27 mouse cellular contexts compared by ENCODE assay signal in the genomic region with DNA sequence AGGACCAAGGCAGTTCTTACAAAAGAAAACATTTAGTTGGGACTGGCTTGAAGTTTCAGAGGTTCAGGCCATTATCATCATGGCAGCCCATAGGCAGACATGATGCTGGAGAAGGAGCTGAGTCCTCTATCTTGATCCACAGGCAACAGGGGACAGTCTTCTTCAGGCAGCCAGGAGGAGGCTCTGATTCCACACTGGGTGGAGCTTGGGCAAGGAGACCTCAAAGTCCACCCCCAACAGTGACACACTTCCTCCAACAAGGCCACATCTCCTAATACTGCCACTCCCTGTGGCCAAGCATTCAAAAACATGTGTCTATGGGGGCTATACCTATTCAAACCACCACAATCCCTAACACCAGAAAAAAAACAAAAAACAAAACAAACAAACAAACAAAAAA. TPM values are rescaled to one million over a fixed set of nuclear protein-coding genes. Genes with fewer than 3 reads are reported as not detected.
DNase-seq lines count a peak whose midpoint lies in the region; ATAC-seq lines count a peak whose summit lies in the region.
"Had no signal": no experiment of that assay in that cellular context is flagged by ENCODE, and none has a peak within 500 bp of the region (broad histone marks: within the 10 kb centered on the region; RNA-seq: fewer than 3 reads in every experiment).

No protein-coding gene starts in this region.

- no peaks in the 10 kb centered on the region for H3K36me3 ChIP-seq in midbrain, embryonic 11.5 days (ENCODE audit: control insufficient read depth, insufficient read depth, low read length)
- no peaks in the 10 kb centered on the region for H3K36me3 ChIP-seq in midbrain, embryonic 15.5 days (replicated peaks)
- H3K36me3 ChIP-seq: embryonic facial prominence, embryonic 15.5 days; heart, embryonic 13.5 days; hindbrain, embryonic 12.5 days; limb, embryonic 12.5 days; liver, embryonic 12.5 days; lung, embryonic 15.5 days; neural tube, embryonic 13.5 days had no signal

- no peaks in the 10 kb centered on the region for H3K9me3 ChIP-seq in midbrain, embryonic 11.5 days (ENCODE audit: control insufficient read depth, low read length)
- no peaks in the 10 kb centered on the region for H3K9me3 ChIP-seq in midbrain, embryonic 15.5 days
- H3K9me3 ChIP-seq: embryonic facial prominence, embryonic 15.5 days; hindbrain, embryonic 12.5 days; liver, embryonic 12.5 days; lung, embryonic 15.5 days; neural tube, embryonic 13.5 days had no signal

- no peaks in the 10 kb centered on the region for H3K27me3 ChIP-seq in midbrain, embryonic 11.5 days (ENCODE audit: control insufficient read depth, insufficient read depth, low read length)
- H3K27me3 ChIP-seq in midbrain, embryonic 15.5 days (replicated peaks): no peaks in the 10 kb centered on the region
- H3K27me3 ChIP-seq: embryonic facial prominence, embryonic 15.5 days; heart, embryonic 13.5 days; hindbrain, embryonic 12.5 days; limb, embryonic 12.5 days; liver, embryonic 12.5 days; lung, embryonic 15.5 days; neural tube, embryonic 13.5 days; Patski had no signal

- ATAC-seq in midbrain, embryonic 11.5 days (ENCODE audit: low FRiP score): no peak
- no peak for ATAC-seq in midbrain, embryonic 15.5 days (replicated peaks)
- peak; percentile 74 for ATAC-seq in granulocyte monocyte progenitor cell, adult 5-6 weeks (replicated peaks; ENCODE audit: poor library complexity, severe bottlenecking)
- ATAC-seq: forebrain, embryonic 14.5 days; liver, embryonic 12.5 days; midbrain, embryonic 16.5 days; Patski had no signal

- no peak overlapping the region for H3K27ac ChIP-seq in midbrain, embryonic 11.5 days (ENCODE audit: low read depth, low read length)
- H3K27ac ChIP-seq in midbrain, embryonic 15.5 days: no peak overlapping the region
- H3K27ac ChIP-seq: embryonic facial prominence, embryonic 15.5 days; heart, embryonic 13.5 days; hindbrain, embryonic 12.5 days; limb, embryonic 12.5 days; liver, embryonic 12.5 days; lung, embryonic 15.5 days; neural tube, embryonic 13.5 days; stomach, postnatal 0 days had no signal

- H3K4me2 ChIP-seq in midbrain, embryonic 11.5 days: no peak overlapping the region
- no peak overlapping the region for H3K4me2 ChIP-seq in midbrain, embryonic 15.5 days
- H3K4me2 ChIP-seq: embryonic facial prominence, embryonic 15.5 days; heart, embryonic 13.5 days; hindbrain, embryonic 12.5 days; limb, embryonic 12.5 days; liver, embryonic 12.5 days; lung, embryonic 15.5 days; neural tube, embryonic 13.5 days had no signal

- no peaks in the 10 kb centered on the region for H3K4me1 ChIP-seq in midbrain, embryonic 11.5 days (ENCODE audit: control insufficient read depth, insufficient read depth, low read length)
- no peaks in the 10 kb centered on the region for H3K4me1 ChIP-seq in midbrain, embryonic 15.5 days
- H3K4me1 ChIP-seq: embryonic facial prominence, embryonic 15.5 days; heart, embryonic 13.5 days; hindbrain, embryonic 12.5 days; limb, embryonic 12.5 days; lung, embryonic 15.5 days; neural tube, embryonic 13.5 days had no signal

- H3K4me3 ChIP-seq in midbrain, embryonic 11.5 days (ENCODE audit: low read depth, low read length): no peak overlapping the region
- no peak overlapping the region for H3K4me3 ChIP-seq in midbrain, embryonic 15.5 days
- H3K4me3 ChIP-seq: embryonic facial prominence, embryonic 15.5 days; heart, embryonic 13.5 days; hindbrain, embryonic 12.5 days; limb, embryonic 12.5 days; liver, embryonic 12.5 days; lung, embryonic 15.5 days; myocyte; neural tube, embryonic 13.5 days had no signal

- H3K9ac ChIP-seq in midbrain, embryonic 11.5 days (ENCODE audit: low read length): no peak overlapping the region
- H3K9ac ChIP-seq in midbrain, embryonic 15.5 days: no peak overlapping the region
- H3K9ac ChIP-seq: embryonic facial prominence, embryonic 15.5 days; heart, embryonic 13.5 days; hindbrain, embryonic 12.5 days; limb, embryonic 12.5 days; liver, embryonic 12.5 days; lung, embryonic 15.5 days; neural tube, embryonic 13.5 days had no signal

- DNase-seq in heart, adult 11 months: peak; percentile 92
- no peak for DNase-seq in heart, adult 8-10 months (ENCODE audit: low spot score)
- DNase-seq in midbrain, embryonic 11.5 days (ENCODE audit: low spot score, missing footprints): peak; percentile 70
- DNase-seq in layer of hippocampus, adult 8-10 months (ENCODE audit: low spot score in 2 of 2): no peak
- no peak for DNase-seq in frontal cortex, postnatal 36 days (ENCODE audit: low spot score in 2 of 2)
- no peak for DNase-seq in gastrocnemius, postnatal 10 days
- DNase-seq: adrenal gland, adult 8-10 months; cerebellum, adult 8-10 months; cerebellum, postnatal 36 days; heart, postnatal 14 days; right cerebral cortex, postnatal 4 days; thymus, adult 2 months; thymus, postnatal 4 days had no signal

RNA-seq across cellular contexts. Expression of a gene that starts 21.9 kb away (rescaled TPM):
- 1 to 10 TPM; 6.2 to 9.8 (median 7.3) TPM for total RNA-seq in heart, adult 8-10 months (2022)
- 10.4 and 12.1 TPM in 2 replicates for polyA plus RNA-seq in midbrain, embryonic 11.5 days (2014; fragmentation: Nextera tagmentation; extraction: Ambion mirVana)
- polyA plus RNA-seq in midbrain, embryonic 15.5 days (2015; fragmentation: Nextera tagmentation; extraction: Ambion mirVana): 5.3 and 5.5 TPM in 2 replicates
- 106 and 119 TPM in 2 replicates for total RNA-seq in granulocyte monocyte progenitor cell, adult 5-6 weeks (2014; fragmentation: Nextera tagmentation)
- total RNA-seq in granulocyte monocyte progenitor cell, adult 5-6 weeks (2017): 133 and 147 TPM in 2 replicates
- 1 to 10 TPM; 1.5 to 5.8 (median 4.7) TPM for total RNA-seq in layer of hippocampus, adult 8-10 months (2022)
- total RNA-seq in gastrocnemius, postnatal 10 days (2021): 10 to 100 TPM in 1 of 2 experiments, 1 to 10 TPM in 1; 8.9 to 14.0 TPM

Comparison
In these comparisons a context has a peak if more than half of its experiments do, and no peak if none do; other contexts are left out.
1. DNase-seq: peak in heart, adult 11 months (single experiment) and midbrain, embryonic 11.5 days (single experiment); none in heart, adult 8-10 months (single experiment), layer of hippocampus, adult 8-10 months (0 of 2), frontal cortex, postnatal 36 days (0 of 2) and gastrocnemius, postnatal 10 days (single experiment).
2. RNA of a gene that starts 21.9 kb away (total RNA-seq): 106 to 147 TPM in granulocyte monocyte progenitor cell, adult 5-6 weeks; 8.9 to 14.0 TPM in gastrocnemius, postnatal 10 days, 6.2 to 9.8 TPM in heart, adult 8-10 months and 1.5 to 5.8 TPM in layer of hippocampus, adult 8-10 months; every median in the first group is over 4 times any median in the second.